Mouse (Mus musculus): Measurements from ENCODE around the gene Slc12a8. TPM values are rescaled to one million over a fixed set of nuclear protein-coding genes. Genes with fewer than 3 reads are reported as not detected.

Gene Slc12a8
- polyA plus RNA-seq, 1 experiment from 2014 or later, result 0.92 TPM

GRCm38 (mm10) chr16:33529502-33530454 is 12.7 kb downstream of the Slc12a8 start:
- no peaks in the 10 kb centered on the region for H3K36me3 ChIP-seq (ENCODE audit: control insufficient read depth, insufficient read depth)
- ATAC-seq, result no peak
- H3K9ac ChIP-seq (replicated peaks; ENCODE audit: low read depth, low read length), result no peak overlapping the region
- WGBS, result 60% methylated on average over 11 of the region's 11 CpGs
- H3K27ac ChIP-seq (ENCODE audit: low read length), result no peak overlapping the region
- no peak overlapping the region for H3K4me3 ChIP-seq (replicated peaks; ENCODE audit: low read length)
- H3K9me3 ChIP-seq (ENCODE audit: control insufficient read depth, low read length), result peaks cover 4% of the 10 kb centered on the region; the same call in 1 of the 2 replicates
- no peaks in the 10 kb centered on the region for H3K27me3 ChIP-seq (replicated peaks; ENCODE audit: control insufficient read depth, insufficient read depth, low read length)
- H3K4me1 ChIP-seq (replicated peaks; ENCODE audit: control insufficient read depth, insufficient read depth, low read length), result 0 out of 2 replicates have a peak, but pooled peaks cover 3% of the 10 kb centered on the region
- no peak overlapping the region for H3K4me2 ChIP-seq (ENCODE audit: low read length)

GRCm38 (mm10) chr16:33531184-33531583 is 14.1 kb downstream of the Slc12a8 start:
- WGBS, result 83% methylated on average over 8 of the region's 8 CpGs
- Histone ChIP-seq H3K4me1 (replicated peaks; ENCODE audit: control insufficient read depth, insufficient read depth, low read length) (0 out of 2 replicates have a peak, but pooled peaks cover 3% of the 10 kb centered on the region), H3K36me3 (ENCODE audit: control insufficient read depth, insufficient read depth) (no peaks in the 10 kb centered on the region), H3K9me3 (ENCODE audit: control insufficient read depth, low read length) (peaks cover 4% of the 10 kb centered on the region; the same call in 1 of the 2 replicates), H3K27me3 (replicated peaks; ENCODE audit: control insufficient read depth, insufficient read depth, low read length) (no peaks in the 10 kb centered on the region), H3K27ac (ENCODE audit: low read length) (no peak overlapping the region), H3K4me3 (replicated peaks; ENCODE audit: low read length) (no peak overlapping the region), H3K9ac (replicated peaks; ENCODE audit: low read depth, low read length) (no peak overlapping the region), H3K4me2 (ENCODE audit: low read length) (no peak overlapping the region)
- no peak for ATAC-seq

GRCm38 (mm10) chr16:33536456-33536855 is 19.3 kb downstream of the Slc12a8 start:
- WGBS, result 88% methylated on average over 8 of the region's 8 CpGs
- Histone ChIP-seq H3K27ac (ENCODE audit: low read length) (no peak overlapping the region), H3K27me3 (replicated peaks; ENCODE audit: control insufficient read depth, insufficient read depth, low read length) (no peaks in the 10 kb centered on the region), H3K4me2 (ENCODE audit: low read length) (no peak overlapping the region), H3K4me1 (replicated peaks; ENCODE audit: control insufficient read depth, insufficient read depth, low read length) (peaks cover 10% of the 10 kb centered on the region), H3K9ac (replicated peaks; ENCODE audit: low read depth, low read length) (no peak overlapping the region), H3K36me3 (ENCODE audit: control insufficient read depth, insufficient read depth) (no peaks in the 10 kb centered on the region), H3K9me3 (ENCODE audit: control insufficient read depth, low read length) (no peaks in the 10 kb centered on the region), H3K4me3 (replicated peaks; ENCODE audit: low read length) (no peak overlapping the region)
- no peak for ATAC-seq

GRCm38 (mm10) chr16:33537499-33538225 is 20.5 kb downstream of the Slc12a8 start:
- no peaks in the 10 kb centered on the region for H3K27me3 ChIP-seq (replicated peaks; ENCODE audit: control insufficient read depth, insufficient read depth, low read length)
- H3K4me3 ChIP-seq (replicated peaks; ENCODE audit: low read length), result no peak overlapping the region
- no peaks in the 10 kb centered on the region for H3K9me3 ChIP-seq (ENCODE audit: control insufficient read depth, low read length)
- H3K4me1 ChIP-seq (replicated peaks; ENCODE audit: control insufficient read depth, insufficient read depth, low read length), result peaks cover 10% of the 10 kb centered on the region
- no peak overlapping the region for H3K27ac ChIP-seq (ENCODE audit: low read length)
- WGBS, result 62% methylated on average over 21 of the region's 21 CpGs
- no peak for ATAC-seq
- H3K4me2 ChIP-seq (ENCODE audit: low read length), result no peak overlapping the region
- no peaks in the 10 kb centered on the region for H3K36me3 ChIP-seq (ENCODE audit: control insufficient read depth, insufficient read depth)
- H3K9ac ChIP-seq (replicated peaks; ENCODE audit: low read depth, low read length), result no peak overlapping the region

- Histone ChIP-seq H3K36me3 (ENCODE audit: control insufficient read depth, insufficient read depth) (no peaks in the 10 kb centered on the region), H3K4me1 (replicated peaks; ENCODE audit: control insufficient read depth, insufficient read depth, low read length) (no peaks in the 10 kb centered on the region), H3K4me3 (replicated peaks; ENCODE audit: low read length) (no peak overlapping the region), H3K27ac (ENCODE audit: low read length) (no peak overlapping the region), H3K4me2 (ENCODE audit: low read length) (no peak overlapping the region), H3K9ac (replicated peaks; ENCODE audit: low read depth, low read length) (no peak overlapping the region), H3K27me3 (replicated peaks; ENCODE audit: control insufficient read depth, insufficient read depth, low read length) (no peaks in the 10 kb centered on the region), H3K9me3 (ENCODE audit: control insufficient read depth, low read length) (no peaks in the 10 kb centered on the region)
- no peak for ATAC-seq
- 96% methylated on average over 2 of the region's 2 CpGs for WGBS
Measured at GRCm38 (mm10) chr16:33544346-33544745, 27.2 kb downstream of the Slc12a8 start.

GRCm38 (mm10) chr16:33545530-33545929 is 28.4 kb downstream of the Slc12a8 start:
- no peaks in the 10 kb centered on the region for H3K4me1 ChIP-seq (replicated peaks; ENCODE audit: control insufficient read depth, insufficient read depth, low read length)
- H3K4me2 ChIP-seq (ENCODE audit: low read length), result no peak overlapping the region
- no peaks in the 10 kb centered on the region for H3K9me3 ChIP-seq (ENCODE audit: control insufficient read depth, low read length)
- no peak for ATAC-seq
- H3K4me3 ChIP-seq (replicated peaks; ENCODE audit: low read length), result no peak overlapping the region
- H3K27me3 ChIP-seq (replicated peaks; ENCODE audit: control insufficient read depth, insufficient read depth, low read length), result no peaks in the 10 kb centered on the region
- H3K27ac ChIP-seq (ENCODE audit: low read length), result no peak overlapping the region
- no peaks in the 10 kb centered on the region for H3K36me3 ChIP-seq (ENCODE audit: control insufficient read depth, insufficient read depth)
- 85% methylated on average over 4 of the region's 4 CpGs for WGBS
- no peak overlapping the region for H3K9ac ChIP-seq (replicated peaks; ENCODE audit: low read depth, low read length)

- Histone ChIP-seq H3K9me3 (ENCODE audit: control insufficient read depth, low read length) (no peaks in the 10 kb centered on the region), H3K27me3 (replicated peaks; ENCODE audit: control insufficient read depth, insufficient read depth, low read length) (no peaks in the 10 kb centered on the region), H3K9ac (replicated peaks; ENCODE audit: low read depth, low read length) (no peak overlapping the region), H3K27ac (ENCODE audit: low read length) (no peak overlapping the region), H3K4me2 (ENCODE audit: low read length) (no peak overlapping the region), H3K4me1 (replicated peaks; ENCODE audit: control insufficient read depth, insufficient read depth, low read length) (0 out of 2 replicates have a peak, but pooled peaks cover 3% of the 10 kb centered on the region), H3K36me3 (ENCODE audit: control insufficient read depth, insufficient read depth) (no peaks in the 10 kb centered on the region), H3K4me3 (replicated peaks; ENCODE audit: low read length) (no peak overlapping the region)
- WGBS, result 62% methylated on average over 9 of the region's 9 CpGs
- ATAC-seq, result peak; percentile 62; the same call in 1 of the 2 replicates
Measured at GRCm38 (mm10) chr16:33553689-33554342, 36.7 kb downstream of the Slc12a8 start.

GRCm38 (mm10) chr16:33558121-33558520 is 41.0 kb downstream of the Slc12a8 start:
- 82% methylated on average over 12 of the region's 12 CpGs for WGBS

GRCm38 (mm10) chr16:33560281-33560680 is 43.2 kb downstream of the Slc12a8 start:
- Histone ChIP-seq H3K4me1 (replicated peaks; ENCODE audit: control insufficient read depth, insufficient read depth, low read length) (peaks cover 5% of the 10 kb centered on the region; the same call in 1 of the 2 replicates), H3K4me2 (ENCODE audit: low read length) (no peak overlapping the region), H3K36me3 (ENCODE audit: control insufficient read depth, insufficient read depth) (no peaks in the 10 kb centered on the region), H3K27me3 (replicated peaks; ENCODE audit: control insufficient read depth, insufficient read depth, low read length) (no peaks in the 10 kb centered on the region), H3K9ac (replicated peaks; ENCODE audit: low read depth, low read length) (0 out of 2 replicates have a peak overlapping the region, but pooled peaks have one; percentile 24), H3K27ac (ENCODE audit: low read length) (peak overlapping the region; percentile 36), H3K4me3 (replicated peaks; ENCODE audit: low read length) (no peak overlapping the region), H3K9me3 (ENCODE audit: control insufficient read depth, low read length) (no peaks in the 10 kb centered on the region)
- under 1% methylated on average over 6 of the region's 6 CpGs for WGBS
- peak; percentile 87 for ATAC-seq

More at GRCm38 (mm10) chr16:33558121-33558520, 41.0 kb downstream of the Slc12a8 start:
- H3K9me3 ChIP-seq (ENCODE audit: control insufficient read depth, low read length), result no peaks in the 10 kb centered on the region
- no peak overlapping the region for H3K4me3 ChIP-seq (replicated peaks; ENCODE audit: low read length)
- no peak for ATAC-seq
- H3K9ac ChIP-seq (replicated peaks; ENCODE audit: low read depth, low read length), result no peak overlapping the region
- no peaks in the 10 kb centered on the region for H3K27me3 ChIP-seq (replicated peaks; ENCODE audit: control insufficient read depth, insufficient read depth, low read length)
- no peak overlapping the region for H3K27ac ChIP-seq (ENCODE audit: low read length)
- H3K4me2 ChIP-seq (ENCODE audit: low read length), result no peak overlapping the region
- H3K4me1 ChIP-seq (replicated peaks; ENCODE audit: control insufficient read depth, insufficient read depth, low read length), result peaks cover 8% of the 10 kb centered on the region; the same call in 1 of the 2 replicates
- H3K36me3 ChIP-seq (ENCODE audit: control insufficient read depth, insufficient read depth), result no peaks in the 10 kb centered on the region
